Mouse (Mus musculus) neutrophil, adult 5-6 weeks (primary cell): ENCODE results near the gene Hoxd13. TPM values are rescaled to one million over a fixed set of nuclear protein-coding genes. Genes with fewer than 3 reads are reported as not detected.

Experiments
- ATAC-seq: fragments of 151-379, 151-347 bp; 2 replicates; pipeline ENCODE4 v1.8.0; 2017; ENCODE audit warnings: mild to moderate bottlenecking, moderate TSS enrichment; ENCODE audit not compliant: insufficient number of reproducible peaks, poor library complexity, low FRiP score, severe bottlenecking; ENCODE audit errors: extremely low read depth
- total RNA-seq: library from RNA; stranded (forward); fragments of 200-1000 nt; gene quantifications from 2 replicates; pipeline ENCODE4 v1.2.3, GENCODE M21; 2017

Hoxd13 gene
- total RNA-seq = not detected in 2 replicates

- ATAC-seq = no peak
Measured at GRCm38 (mm10) chr2:74667842-74668357, at the start of gene Hoxd13. Gene Hoxd13 (plus strand): TSS chr2:74668310.

- ATAC-seq = no peak
Measured at GRCm38 (mm10) chr2:74619676-74620246, 48.3 kb upstream of the Hoxd13 start.

GRCm38 (mm10) chr2:74620368-74620767 lies 47.7 kb upstream of the Hoxd13 start:
- no peak for ATAC-seq

- no peak for ATAC-seq
Measured at GRCm38 (mm10) chr2:74635412-74635811, 32.7 kb upstream of the Hoxd13 start.

- ATAC-seq = no peak
Measured at GRCm38 (mm10) chr2:74642431-74642830, 25.7 kb upstream of the Hoxd13 start.

- no peak for ATAC-seq
Measured at GRCm38 (mm10) chr2:74645631-74646030, 22.5 kb upstream of the Hoxd13 start.

- no peak for ATAC-seq
Measured at GRCm38 (mm10) chr2:74647082-74647864, 20.8 kb upstream of the Hoxd13 start.

- ATAC-seq = no peak
Measured at GRCm38 (mm10) chr2:74652996-74653340, 15.1 kb upstream of the Hoxd13 start.

- ATAC-seq = no peak
Measured at GRCm38 (mm10) chr2:74653781-74654535, 14.2 kb upstream of the Hoxd13 start.

GRCm38 (mm10) chr2:74654743-74655419 lies 13.2 kb upstream of the Hoxd13 start:
- ATAC-seq = no peak

- no peak for ATAC-seq
Measured at GRCm38 (mm10) chr2:74655420-74655781, 12.7 kb upstream of the Hoxd13 start.

- peak; percentile 40; the same call in 1 of the 2 replicates for ATAC-seq
Measured at GRCm38 (mm10) chr2:74655821-74656631, 12.1 kb upstream of the Hoxd13 start.

- ATAC-seq = no peak
Measured at GRCm38 (mm10) chr2:74656632-74657021, 11.5 kb upstream of the Hoxd13 start.

- ATAC-seq = 0 out of 2 replicates have a peak, but pooled peaks have one; percentile 17
Measured at GRCm38 (mm10) chr2:74657251-74658023, 10.7 kb upstream of the Hoxd13 start.

- no peak for ATAC-seq
Measured at GRCm38 (mm10) chr2:74658024-74658666, 10.0 kb upstream of the Hoxd13 start.

GRCm38 (mm10) chr2:74658667-74659371 lies 9.3 kb upstream of the Hoxd13 start:
- no peak for ATAC-seq

- no peak for ATAC-seq
Measured at GRCm38 (mm10) chr2:74659507-74660005, 8.6 kb upstream of the Hoxd13 start, which contains the start of gene Evx2. Gene Evx2 (minus strand): TSS chr2:74659557.
